Mouse (Mus musculus): ENCODE measurements around the gene Adamts2. TPM values are rescaled to one million over a fixed set of nuclear protein-coding genes. Genes with fewer than 3 reads are reported as not detected.
A peak's percentile ranks its signal among the peaks of the same experiment; 100 is the strongest.

Gene Adamts2
- polyA plus RNA-seq, 1 experiment from 2014 or later = 8.5 TPM

DNA sequence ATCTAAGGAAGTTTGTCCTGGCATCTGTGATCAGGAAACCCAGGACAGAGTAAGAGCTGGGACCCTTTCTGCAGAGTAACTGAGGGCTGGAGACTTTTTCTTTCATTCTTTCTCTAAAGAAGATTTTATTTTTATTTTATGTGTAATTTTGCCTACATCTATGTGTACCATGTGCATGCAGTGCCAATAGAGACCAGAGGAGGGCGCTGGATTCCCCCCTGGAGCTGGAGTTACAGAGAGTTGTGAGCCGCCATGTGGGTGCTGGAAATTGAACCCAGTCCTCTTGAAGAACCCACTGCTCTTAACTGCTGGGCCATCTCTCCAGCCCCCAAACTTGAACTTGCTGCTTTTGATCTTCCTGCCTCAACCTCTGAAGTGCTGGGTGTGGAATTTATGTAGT lies 2.7 kb upstream of the Adamts2 start:
- Histone ChIP-seq H3K9me3 (no peaks in the 10 kb centered on the region), H3K27me3 (replicated peaks) (peaks cover 49% of the 10 kb centered on the region), H3K9ac (no peak overlapping the region), H3K4me1 (replicated peaks) (peaks cover 17% of the 10 kb centered on the region), H3K4me2 (replicated peaks) (no peak overlapping the region), H3K36me3 (no peaks in the 10 kb centered on the region), H3K27ac (no peak overlapping the region), H3K4me3 (replicated peaks) (no peak overlapping the region)
- WGBS = 62% methylated on average over 2 of the region's 2 CpGs
- ATAC-seq = no peak

DNA sequence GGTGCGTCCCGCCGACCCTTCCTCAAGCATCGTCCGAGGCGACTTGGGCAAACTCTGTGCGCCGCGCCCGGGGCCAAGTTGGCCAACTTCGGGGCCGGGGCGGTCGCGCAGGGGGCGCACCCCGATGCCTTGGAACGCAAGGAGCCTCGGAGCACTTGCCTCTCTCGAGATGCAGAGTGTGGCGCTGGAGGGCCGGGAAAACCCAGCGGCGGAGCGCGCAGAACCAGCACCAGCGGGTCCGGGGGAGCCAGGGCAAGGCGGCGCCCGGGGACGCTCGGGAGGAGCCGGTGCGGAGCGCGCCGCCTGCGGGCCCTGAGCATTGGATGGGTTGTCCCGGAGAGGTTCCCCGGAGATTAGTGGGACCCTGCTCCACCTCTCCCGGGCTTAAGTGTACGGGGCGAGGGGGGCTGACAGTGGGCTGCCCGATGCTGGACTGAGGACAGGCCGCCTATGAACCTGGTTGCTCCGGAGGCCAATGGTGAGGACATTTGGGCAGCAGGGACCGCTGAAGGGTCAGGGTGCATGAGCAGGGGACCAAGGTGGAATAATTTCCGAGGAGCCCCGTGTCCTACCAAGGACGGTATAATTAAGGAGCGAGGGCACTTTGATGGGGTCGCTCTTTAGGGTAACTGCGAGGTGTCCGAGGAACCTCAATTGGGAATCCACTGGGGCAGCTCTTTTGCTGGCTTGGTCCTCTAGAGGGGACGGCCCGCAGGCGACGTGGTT lies 635 bp downstream of the Adamts2 start:
- Histone ChIP-seq H3K4me1 (replicated peaks) (peaks cover 17% of the 10 kb centered on the region), H3K36me3 (no peaks in the 10 kb centered on the region), H3K4me3 (replicated peaks) (peak overlapping the region; percentile 67), H3K27ac (0 out of 2 replicates have a peak overlapping the region, but pooled peaks have one; percentile 13), H3K9me3 (no peaks in the 10 kb centered on the region), H3K27me3 (replicated peaks) (peaks cover 63% of the 10 kb centered on the region), H3K4me2 (replicated peaks) (peak overlapping the region; percentile 96), H3K9ac (peak overlapping the region; percentile 58)
- under 1% methylated on average over 59 of the region's 59 CpGs for WGBS
- peak; percentile 24 for ATAC-seq

DNA sequence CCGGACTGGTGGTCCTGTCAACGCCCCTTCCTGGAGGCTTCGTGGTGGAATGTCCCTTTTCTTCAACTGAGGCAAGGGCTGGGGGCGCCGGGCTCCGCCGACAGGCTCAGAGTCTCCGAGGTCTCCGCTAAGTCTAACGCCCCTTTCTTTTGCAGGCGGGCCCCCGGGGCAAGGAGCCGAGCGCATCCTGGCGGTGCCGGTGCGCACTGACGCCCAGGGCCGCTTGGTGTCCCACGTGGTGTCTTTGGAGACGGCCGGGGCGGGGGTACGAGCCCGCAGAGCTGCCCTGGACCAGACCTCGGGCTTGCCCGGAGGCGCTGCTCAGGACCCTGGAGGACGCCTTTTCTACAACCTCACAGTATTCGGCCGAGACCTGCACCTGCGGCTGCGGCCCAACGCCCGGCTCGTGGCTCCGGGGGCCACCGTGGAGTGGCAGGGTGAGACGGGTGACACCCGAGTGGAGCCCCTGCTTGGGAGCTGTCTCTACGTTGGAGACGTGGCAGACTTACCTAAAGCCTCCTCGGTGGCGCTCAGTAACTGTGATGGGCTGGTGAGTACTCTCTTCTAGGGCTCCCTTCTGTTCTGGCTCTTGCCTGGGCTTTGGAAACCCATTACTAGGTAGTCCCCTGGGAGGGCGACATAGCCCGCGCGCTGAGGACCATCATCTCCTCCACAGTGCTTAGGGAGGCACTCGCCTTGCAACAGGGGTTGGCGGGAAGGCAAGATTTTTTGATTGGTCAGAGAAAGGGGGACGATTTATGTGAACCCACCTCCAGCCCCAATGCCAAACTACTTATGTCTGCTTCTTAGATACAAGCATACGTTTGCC lies 1.4 kb downstream of the Adamts2 start:
- peak overlapping the region; percentile 67 for H3K4me3 ChIP-seq (replicated peaks)
- H3K36me3 ChIP-seq = no peaks in the 10 kb centered on the region
- WGBS = 2% methylated on average over 52 of the region's 52 CpGs
- H3K4me1 ChIP-seq (replicated peaks) = peaks cover 17% of the 10 kb centered on the region
- H3K9me3 ChIP-seq = no peaks in the 10 kb centered on the region
- peaks cover 63% of the 10 kb centered on the region for H3K27me3 ChIP-seq (replicated peaks)
- H3K27ac ChIP-seq = no peak overlapping the region
- H3K9ac ChIP-seq = peak overlapping the region; percentile 58
- H3K4me2 ChIP-seq (replicated peaks) = peak overlapping the region; percentile 96
- ATAC-seq = peak; percentile 55

DNA sequence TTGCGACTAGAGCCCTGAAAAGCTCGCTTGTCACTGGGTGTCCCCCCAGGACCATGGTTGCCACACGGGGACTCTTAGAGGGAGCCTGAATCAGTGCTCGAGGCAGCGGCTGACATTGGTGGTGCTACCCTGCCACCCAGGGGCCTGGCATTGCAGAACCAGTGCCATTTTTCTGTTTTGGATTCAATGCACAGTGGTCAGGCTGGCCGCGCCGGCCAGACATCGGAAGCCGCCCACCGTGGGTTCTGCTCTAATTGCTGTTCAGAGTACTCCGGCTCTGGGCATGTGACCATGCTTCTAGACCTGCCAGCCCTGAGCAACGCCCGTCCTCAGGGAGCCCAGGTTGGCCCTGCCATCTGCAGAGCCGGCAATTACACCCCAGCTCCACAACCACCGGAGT lies 2.5 kb downstream of the Adamts2 start:
- Histone ChIP-seq H3K4me3 (replicated peaks) (no peak overlapping the region), H3K4me2 (replicated peaks) (0 out of 2 replicates have a peak overlapping the region, but pooled peaks have one; percentile 96), H3K36me3 (no peaks in the 10 kb centered on the region), H3K9ac (no peak overlapping the region), H3K27ac (no peak overlapping the region), H3K9me3 (no peaks in the 10 kb centered on the region), H3K4me1 (replicated peaks) (peaks cover 17% of the 10 kb centered on the region), H3K27me3 (replicated peaks) (peaks cover 62% of the 10 kb centered on the region)
- WGBS = 78% methylated on average over 16 of the region's 16 CpGs
- ATAC-seq = no peak

DNA sequence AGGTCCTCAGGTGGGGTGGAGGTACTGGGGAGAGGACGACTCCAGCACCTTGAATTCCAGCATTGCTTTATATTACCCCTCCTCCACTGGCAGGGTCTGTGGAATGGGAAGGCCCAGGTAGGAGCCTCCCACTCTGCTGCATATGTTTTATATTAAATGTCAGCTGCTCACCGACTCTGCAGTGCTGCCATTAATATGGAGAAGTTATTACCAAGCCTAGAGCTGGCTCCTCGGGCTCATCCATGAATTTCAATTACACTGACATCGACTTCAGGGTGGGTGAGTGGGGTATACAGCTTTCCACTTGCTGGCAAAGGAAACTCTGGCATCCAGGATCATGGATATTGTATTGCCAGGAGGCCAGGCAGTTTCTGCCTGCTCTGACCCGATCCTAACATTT lies 9.3 kb downstream of the Adamts2 start:
- H3K27me3 ChIP-seq (replicated peaks) = no peaks in the 10 kb centered on the region
- ATAC-seq = no peak
- H3K9me3 ChIP-seq = no peaks in the 10 kb centered on the region
- no peak overlapping the region for H3K4me2 ChIP-seq (replicated peaks)
- no peaks in the 10 kb centered on the region for H3K36me3 ChIP-seq
- no peak overlapping the region for H3K9ac ChIP-seq
- WGBS = 63% methylated on average over 5 of the region's 5 CpGs
- H3K4me1 ChIP-seq (replicated peaks) = no peaks in the 10 kb centered on the region
- H3K4me3 ChIP-seq (replicated peaks) = no peak overlapping the region
- no peak overlapping the region for H3K27ac ChIP-seq

DNA sequence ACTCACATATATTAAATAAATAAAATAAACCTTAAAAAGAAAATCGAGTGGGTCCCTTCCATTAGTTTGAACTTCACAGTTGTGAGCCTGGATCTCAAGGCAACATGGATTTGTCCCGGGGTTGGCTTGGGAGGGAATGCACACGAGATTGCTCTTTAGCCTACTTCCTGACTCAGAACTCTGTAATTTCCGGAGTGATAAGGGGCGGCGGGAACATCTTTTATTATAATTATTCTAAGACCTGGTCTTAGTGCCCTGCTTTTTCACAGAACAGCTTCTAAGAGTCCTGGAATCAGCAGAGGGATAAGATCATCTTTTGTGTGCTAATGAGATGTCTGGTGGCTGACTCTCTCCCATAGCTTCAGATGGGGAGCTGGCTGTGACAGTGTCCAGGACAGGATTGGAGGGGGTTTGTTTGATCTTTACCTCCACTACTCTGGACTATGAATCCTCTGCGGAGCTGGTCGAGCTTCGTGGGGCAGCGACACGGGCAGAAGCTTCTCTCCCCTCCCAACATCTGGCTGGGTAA lies 15.2 kb downstream of the Adamts2 start:
- H3K27ac ChIP-seq = no peak overlapping the region
- no peaks in the 10 kb centered on the region for H3K9me3 ChIP-seq

DNA sequence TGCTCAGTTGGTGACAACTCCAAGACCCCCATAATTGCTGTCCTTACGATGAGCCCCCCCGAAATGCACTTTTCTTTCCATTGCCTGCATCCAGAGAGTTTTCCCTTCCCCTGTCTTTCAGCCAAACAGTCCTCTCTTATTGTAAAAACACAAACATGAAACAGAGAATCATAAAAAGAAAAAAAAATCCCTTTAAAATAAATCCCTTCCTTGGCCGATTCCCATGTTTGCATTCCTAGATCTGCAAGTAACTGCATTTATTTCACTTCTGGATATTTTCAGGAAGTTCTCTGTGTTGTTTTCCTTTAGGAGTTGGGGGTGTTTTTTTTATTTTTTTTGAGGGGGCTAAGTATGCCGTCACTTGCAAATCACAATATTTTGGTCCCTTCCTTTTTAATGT lies 19.0 kb downstream of the Adamts2 start:
- no peak overlapping the region for H3K9ac ChIP-seq
- H3K27me3 ChIP-seq (replicated peaks) = no peaks in the 10 kb centered on the region
- no peaks in the 10 kb centered on the region for H3K36me3 ChIP-seq
- WGBS = 59% methylated on average over 4 of the region's 4 CpGs
- peak overlapping the region; percentile 72; the same call in 1 of the 2 replicates for H3K27ac ChIP-seq
- H3K4me3 ChIP-seq (replicated peaks) = no peak overlapping the region
- ATAC-seq = no peak
- no peaks in the 10 kb centered on the region for H3K9me3 ChIP-seq
- H3K4me2 ChIP-seq (replicated peaks) = no peak overlapping the region
- H3K4me1 ChIP-seq (replicated peaks) = peaks cover 35% of the 10 kb centered on the region

More for the DNA sequence above, 15.2 kb downstream of the Adamts2 start:
- H3K27me3 ChIP-seq (replicated peaks) = no peaks in the 10 kb centered on the region
- 69% methylated on average over 11 of the region's 11 CpGs for WGBS
- ATAC-seq = no peak
- no peak overlapping the region for H3K9ac ChIP-seq
- H3K4me2 ChIP-seq (replicated peaks) = no peak overlapping the region
- no peak overlapping the region for H3K4me3 ChIP-seq (replicated peaks)
- H3K36me3 ChIP-seq = no peaks in the 10 kb centered on the region
- H3K4me1 ChIP-seq (replicated peaks) = peaks cover 11% of the 10 kb centered on the region

DNA sequence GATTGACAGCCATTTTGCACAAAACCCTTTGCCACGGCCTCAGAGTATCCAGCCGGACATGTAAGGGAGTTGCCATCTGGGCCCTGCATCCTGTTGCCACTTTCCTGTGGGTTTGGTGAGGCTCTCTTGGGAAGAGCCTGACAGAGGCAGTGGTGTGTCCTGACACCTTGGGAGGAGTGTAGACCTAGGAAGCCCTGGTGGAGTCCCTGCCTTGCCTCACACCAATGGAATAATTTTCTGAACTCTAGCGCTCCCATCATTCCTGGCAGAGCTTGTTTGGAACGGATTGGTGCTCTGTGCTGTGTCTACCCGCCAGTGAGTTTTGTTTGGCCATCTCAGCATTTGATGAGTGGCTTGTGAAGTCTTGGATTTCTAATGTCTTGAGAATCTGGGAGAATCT lies 19.5 kb downstream of the Adamts2 start:
- 59% methylated on average over 5 of the region's 5 CpGs for WGBS
- H3K4me2 ChIP-seq (replicated peaks) = no peak overlapping the region
- H3K4me1 ChIP-seq (replicated peaks) = peaks cover 35% of the 10 kb centered on the region
- no peak for ATAC-seq
- H3K9me3 ChIP-seq = no peaks in the 10 kb centered on the region
- no peak overlapping the region for H3K9ac ChIP-seq
- H3K4me3 ChIP-seq (replicated peaks) = no peak overlapping the region
- H3K27me3 ChIP-seq (replicated peaks) = no peaks in the 10 kb centered on the region
- H3K27ac ChIP-seq = peak overlapping the region; percentile 72
- no peaks in the 10 kb centered on the region for H3K36me3 ChIP-seq

DNA sequence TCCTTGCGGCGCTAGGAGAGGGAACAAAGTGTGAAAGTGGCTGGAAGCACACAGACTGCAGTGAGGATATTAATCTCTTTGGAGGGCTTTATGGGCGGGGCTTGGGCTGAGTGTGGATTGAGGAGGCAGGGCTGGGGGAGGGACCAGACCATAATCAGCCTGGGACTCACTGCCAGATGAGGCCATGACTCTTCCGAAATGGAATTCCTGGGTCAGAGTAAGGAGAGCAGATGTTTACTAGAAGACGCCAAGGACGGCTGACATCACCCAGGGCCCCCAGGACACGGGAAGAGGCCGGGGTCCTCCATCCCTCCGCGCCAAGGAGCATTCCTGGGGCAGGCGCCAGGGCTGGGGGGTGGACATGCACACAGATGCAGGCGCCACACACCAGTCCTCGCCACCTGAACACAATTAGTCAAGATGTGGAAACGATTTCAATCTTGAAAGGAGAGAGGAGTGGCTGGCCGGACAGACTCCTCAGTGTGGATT lies 20.4 kb downstream of the Adamts2 start:
- peaks cover 35% of the 10 kb centered on the region for H3K4me1 ChIP-seq (replicated peaks)
- H3K9ac ChIP-seq = no peak overlapping the region
- H3K4me3 ChIP-seq (replicated peaks) = no peak overlapping the region
- H3K9me3 ChIP-seq = no peaks in the 10 kb centered on the region
- peak overlapping the region; percentile 46 for H3K4me2 ChIP-seq (replicated peaks)
- peak overlapping the region; percentile 72 for H3K27ac ChIP-seq
- peak; percentile 88 for ATAC-seq
- no peaks in the 10 kb centered on the region for H3K27me3 ChIP-seq (replicated peaks)
- no peaks in the 10 kb centered on the region for H3K36me3 ChIP-seq
- 22% methylated on average over 15 of the region's 15 CpGs for WGBS

DNA sequence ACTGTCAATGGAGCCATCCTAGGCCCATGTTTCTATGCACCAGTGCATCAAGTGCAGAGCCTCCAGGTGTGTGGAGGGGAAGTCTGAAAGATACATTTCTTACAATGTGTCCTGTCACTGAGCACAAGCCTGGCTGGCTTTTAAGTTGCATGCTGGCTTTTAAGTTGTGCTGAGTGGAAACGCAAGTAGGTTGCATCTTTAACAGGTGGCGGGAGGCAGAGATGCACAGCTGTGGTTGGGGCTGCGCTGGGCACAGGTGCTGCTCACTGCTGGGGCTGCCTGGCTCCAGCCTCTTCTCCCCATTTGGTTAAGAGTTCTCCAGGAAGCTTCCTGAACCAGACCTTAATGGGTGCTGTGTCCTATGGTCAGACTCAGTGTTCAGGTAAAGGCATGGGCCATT lies 21.9 kb downstream of the Adamts2 start:
- no peaks in the 10 kb centered on the region for H3K36me3 ChIP-seq
- H3K4me2 ChIP-seq (replicated peaks) = no peak overlapping the region
- no peak overlapping the region for H3K9ac ChIP-seq
- no peak for ATAC-seq
- peaks cover 35% of the 10 kb centered on the region for H3K4me1 ChIP-seq (replicated peaks)
- H3K27ac ChIP-seq = no peak overlapping the region
- H3K27me3 ChIP-seq (replicated peaks) = no peaks in the 10 kb centered on the region
- H3K9me3 ChIP-seq = no peaks in the 10 kb centered on the region
- no peak overlapping the region for H3K4me3 ChIP-seq (replicated peaks)
- 88% methylated on average over 3 of the region's 3 CpGs for WGBS

DNA sequence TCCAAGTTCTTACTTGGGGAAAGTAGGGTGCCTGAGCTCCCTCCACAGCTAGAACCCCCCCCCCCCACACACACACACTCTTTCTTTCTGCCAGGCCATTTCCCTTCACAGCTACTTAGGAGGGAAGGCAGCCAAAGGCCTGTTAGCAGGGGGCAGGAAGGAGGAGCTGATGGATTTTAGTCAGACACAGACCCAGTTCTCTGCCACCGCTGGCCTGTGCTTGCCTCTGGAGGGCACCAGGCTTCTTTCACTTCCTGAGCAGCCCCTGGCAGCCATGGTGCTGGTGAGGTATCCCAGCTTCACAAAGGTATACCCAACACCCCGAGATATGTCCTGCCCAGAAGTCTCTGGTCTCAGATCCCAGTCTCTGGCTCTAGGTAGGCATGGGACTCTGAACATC lies 22.4 kb downstream of the Adamts2 start:
- Histone ChIP-seq H3K27ac (no peak overlapping the region), H3K27me3 (replicated peaks) (no peaks in the 10 kb centered on the region), H3K4me2 (replicated peaks) (no peak overlapping the region), H3K4me1 (replicated peaks) (peaks cover 35% of the 10 kb centered on the region), H3K9me3 (no peaks in the 10 kb centered on the region), H3K36me3 (no peaks in the 10 kb centered on the region), H3K9ac (no peak overlapping the region), H3K4me3 (replicated peaks) (no peak overlapping the region)
- no peak for ATAC-seq
- WGBS = 47% methylated on average over 2 of the region's 2 CpGs

DNA sequence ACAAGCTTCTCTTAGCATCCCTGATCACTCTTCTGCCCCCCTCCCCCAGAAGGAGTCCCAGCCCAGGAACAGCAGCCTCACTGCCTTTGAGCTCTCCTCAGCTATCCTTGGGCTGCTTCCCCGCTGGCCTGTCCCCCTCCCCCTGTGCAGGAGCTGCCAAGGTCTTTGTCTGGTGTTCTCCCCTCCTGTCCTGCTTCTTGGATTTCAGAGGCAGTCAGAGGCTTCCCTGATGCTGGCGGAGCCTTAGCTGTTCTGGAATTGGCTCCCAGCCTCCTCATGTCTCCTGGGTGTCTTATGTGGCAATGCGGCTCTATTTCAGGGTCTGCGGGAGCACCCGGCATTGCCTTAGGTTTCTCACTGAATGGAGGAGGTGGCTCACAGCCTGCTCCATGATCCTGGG lies 22.8 kb downstream of the Adamts2 start:
- Histone ChIP-seq H3K9ac (no peak overlapping the region), H3K4me2 (replicated peaks) (no peak overlapping the region), H3K9me3 (no peaks in the 10 kb centered on the region), H3K4me3 (replicated peaks) (no peak overlapping the region), H3K36me3 (no peaks in the 10 kb centered on the region), H3K27me3 (replicated peaks) (no peaks in the 10 kb centered on the region), H3K27ac (no peak overlapping the region), H3K4me1 (replicated peaks) (peaks cover 35% of the 10 kb centered on the region)
- WGBS = 56% methylated on average over 5 of the region's 5 CpGs
- no peak for ATAC-seq
